In the genomic region with DNA sequence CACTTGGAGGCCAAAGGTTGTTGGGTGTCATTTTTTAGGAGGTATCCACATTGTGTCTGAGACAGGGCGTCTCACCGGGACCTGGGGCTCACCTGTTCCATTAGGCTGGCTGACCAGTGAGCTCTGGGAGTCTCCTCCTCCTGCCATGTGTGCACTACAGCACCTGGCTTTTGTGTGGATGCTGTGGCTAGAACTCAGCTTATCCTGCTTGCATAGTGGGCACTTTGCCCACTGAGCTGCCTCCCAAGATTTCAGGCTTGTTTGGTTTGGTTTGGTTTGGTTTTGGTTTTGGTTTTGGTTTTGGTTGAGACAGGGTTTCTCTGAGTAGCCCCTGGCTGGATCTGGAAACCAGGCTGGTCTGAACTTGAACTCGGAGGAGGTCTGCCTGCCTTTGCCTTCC, we compare ENCODE assay signal across 23 mouse cellular contexts. TPM values are rescaled to one million over a fixed set of nuclear protein-coding genes. Genes with fewer than 3 reads are reported as not detected.
DNase-seq lines count a peak whose midpoint lies in the region; TF ChIP-seq lines count a peak whose summit lies in the region.
"Had no signal": no experiment of that assay in that cellular context is flagged by ENCODE, and none has a peak within 500 bp of the region (broad histone marks: within the 10 kb centered on the region; RNA-seq: fewer than 3 reads in every experiment).

No protein-coding gene starts in this region.

- DNase-seq in adrenal gland, postnatal 25 days: peak; percentile 6
- no peak for DNase-seq in adrenal gland, postnatal 10 days
- DNase-seq in 416B (ENCODE audit: low read depth): peak; percentile 23
- DNase-seq in adipocyte (ENCODE audit: low spot score): peak; percentile 73
- no peak for DNase-seq in embryo, embryonic 9.5 days (ENCODE audit: extremely low spot score)
- no peak for DNase-seq in right cerebral cortex, postnatal 10 days (ENCODE audit: low spot score in 2 of 2)
- DNase-seq in heart, postnatal 14 days: no peak
- DNase-seq: cerebellum, adult 11-12 months; cerebellum, adult 8-10 months; cerebellum, postnatal 10 days; cerebellum, postnatal 36 days; embryo, embryonic 11 days; forebrain, postnatal 0 days; gastrocnemius, postnatal 25 days; heart, adult 18-20 months; kidney, adult 11 months; kidney, adult 9 months had no signal

- TF ChIP-seq CTCF in small intestine, adult 2 months (IDR thresholded peaks at IDR 0.05; ENCODE audit: extremely low read depth, insufficient read length, insufficient replicate concordance, low read depth, low read length): no peak

- no peak for TF ChIP-seq POLR2A in small intestine, adult 2 months (IDR thresholded peaks at IDR 0.05; ENCODE audit: low read depth, low read length)

- peaks cover 2% of the 10 kb centered on the region; the same call in 1 of the 2 replicates for H3K36me3 ChIP-seq in small intestine, adult 2 months (ENCODE audit: control insufficient read depth, insufficient read depth, low read length)
- H3K36me3 ChIP-seq: forebrain, embryonic 10.5 days; hindbrain, embryonic 12.5 days; hindbrain, embryonic 15.5 days; intestine, embryonic 15.5 days had no signal

- peaks cover 5% of the 10 kb centered on the region for H3K4me1 ChIP-seq in small intestine, adult 2 months (ENCODE audit: control insufficient read depth, insufficient read depth, insufficient read length, low read length)
- H3K4me1 ChIP-seq: forebrain, embryonic 10.5 days; hindbrain, embryonic 12.5 days; hindbrain, embryonic 15.5 days; intestine, embryonic 15.5 days had no signal

- no peak overlapping the region for H3K27ac ChIP-seq in small intestine, adult 2 months (ENCODE audit: insufficient read depth, low read depth, low read length)
- H3K27ac ChIP-seq: forebrain, embryonic 10.5 days; heart, embryonic 13.5 days; hindbrain, embryonic 12.5 days; hindbrain, embryonic 15.5 days; intestine, embryonic 15.5 days had no signal

- H3K27me3 ChIP-seq in small intestine, adult 2 months (ENCODE audit: control insufficient read depth, insufficient read depth, low read length): no peaks in the 10 kb centered on the region
- H3K27me3 ChIP-seq: heart, embryonic 13.5 days; hindbrain, embryonic 12.5 days; hindbrain, embryonic 15.5 days; intestine, embryonic 15.5 days had no signal

- 32% methylated on average over 3 of the region's 3 CpGs for WGBS in small intestine, adult 2 months

- H3K4me3 ChIP-seq in small intestine, adult 2 months (ENCODE audit: low read depth, low read length): peak overlapping the region; percentile 41; the same call in 1 of the 2 replicates
- H3K4me3 ChIP-seq: forebrain, embryonic 10.5 days; heart, embryonic 13.5 days; hindbrain, embryonic 12.5 days; hindbrain, embryonic 15.5 days; intestine, embryonic 15.5 days had no signal

- intact Hi-C loops in heart, postnatal 14 days (cut with DNase I): no loop called here

RNA-seq across cellular contexts. Expression of a gene that starts 7.2 kb away (rescaled TPM):
- 310 and 356 TPM in 2 replicates for total RNA-seq in adrenal gland, postnatal 25 days (2021)
- total RNA-seq in adrenal gland, postnatal 10 days (2021): 100 to 1,000 TPM; 292 TPM
- polyA plus RNA-seq in small intestine, adult 2 months (2012; rRNA removed): 4.9 and 6.7 TPM in 2 replicates
- total RNA-seq in heart, postnatal 14 days (2021): 10 to 100 TPM; 31.3 to 34.6 TPM

RNA-seq across cellular contexts. Expression of a gene that starts 26.9 kb away (rescaled TPM):
- total RNA-seq in adrenal gland, postnatal 25 days (2021): 109 and 115 TPM in 2 replicates
- 10 to 100 TPM; 84.3 to 87.3 TPM for total RNA-seq in adrenal gland, postnatal 10 days (2021)
- 83.5 and 110 TPM in 2 replicates for polyA plus RNA-seq in small intestine, adult 2 months (2012; rRNA removed)
- total RNA-seq in heart, postnatal 14 days (2021): 10 to 100 TPM; 23.3 TPM

RNA-seq across cellular contexts. Expression of a gene that starts 42.1 kb away (rescaled TPM):
- total RNA-seq in adrenal gland, postnatal 25 days (2021): 181 and 195 TPM in 2 replicates
- 100 to 1,000 TPM; 161 to 179 TPM for total RNA-seq in adrenal gland, postnatal 10 days (2021)
- 16.3 and 22.9 TPM in 2 replicates for polyA plus RNA-seq in small intestine, adult 2 months (2012; rRNA removed)
- total RNA-seq in heart, postnatal 14 days (2021): 100 to 1,000 TPM; 140 to 141 TPM

Comparison
In these comparisons a context has a peak if more than half of its experiments do, and no peak if none do; other contexts are left out.
1. DNase-seq: peak in adrenal gland, postnatal 25 days (single experiment), 416B (single experiment) and adipocyte (single experiment); none in adrenal gland, postnatal 10 days (single experiment), embryo, embryonic 9.5 days (single experiment), right cerebral cortex, postnatal 10 days (0 of 2) and heart, postnatal 14 days (0 of 2).